ENCODE assay signal across 23 mouse cellular contexts in the genomic region with DNA sequence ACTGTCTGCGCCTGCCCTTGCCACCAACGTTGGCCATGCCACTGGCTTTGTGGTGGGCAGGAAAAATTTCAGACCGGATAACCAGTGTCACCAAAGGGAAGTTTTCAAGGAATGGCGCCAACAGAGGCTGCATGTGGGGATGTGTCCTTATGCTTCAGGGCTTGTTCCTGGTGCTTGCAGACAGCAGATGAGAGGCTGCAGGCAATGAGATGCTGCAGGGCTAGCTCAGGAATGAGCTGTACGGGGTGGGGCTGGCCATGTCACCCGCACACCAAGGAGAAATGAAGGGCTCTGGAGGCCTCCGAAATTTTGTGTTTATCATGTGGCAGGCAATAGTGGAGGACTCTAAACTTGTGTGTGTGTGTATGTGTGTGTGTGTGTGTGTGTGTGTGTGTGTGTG. TPM values are rescaled to one million over a fixed set of nuclear protein-coding genes. Genes with fewer than 3 reads are reported as not detected.
"Had no signal": no experiment of that assay in that cellular context is flagged by ENCODE, and none has a peak within 500 bp of the region (broad histone marks: within the 10 kb centered on the region; RNA-seq: fewer than 3 reads in every experiment).

No protein-coding gene starts in this region.

- H3K27me3 ChIP-seq: hindbrain, embryonic 15.5 days; intestine, embryonic 15.5 days; limb, embryonic 13.5 days; limb, embryonic 15.5 days had no signal

- H3K4me3 ChIP-seq: gastrocnemius, adult 2 months; heart, embryonic 10.5 days; heart, embryonic 12.5 days; hindbrain, embryonic 15.5 days; intestine, embryonic 15.5 days; limb, embryonic 13.5 days; limb, embryonic 15.5 days; liver, embryonic 12.5 days had no signal

- H3K9me3 ChIP-seq: heart, embryonic 10.5 days; hindbrain, embryonic 15.5 days; intestine, embryonic 15.5 days; limb, embryonic 13.5 days; limb, embryonic 15.5 days; liver, embryonic 12.5 days had no signal

- H3K27ac ChIP-seq: gastrocnemius, adult 2 months; heart, embryonic 10.5 days; hindbrain, embryonic 15.5 days; intestine, embryonic 15.5 days; kidney, postnatal 0 days; limb, embryonic 13.5 days; limb, embryonic 15.5 days; liver, embryonic 12.5 days had no signal

- DNase-seq: gastrocnemius, adult 2 months; gastrocnemius, postnatal 10 days; gastrocnemius, postnatal 25 days; heart, adult 18-20 months; heart, postnatal 10 days; heart, postnatal 4 days; kidney, adult 18-20 months; kidney, adult 8-10 months; kidney, postnatal 14 days; kidney, postnatal 36 days; layer of hippocampus, adult 9-11 months; layer of hippocampus, postnatal 36 days; left cerebral cortex, postnatal 4 days had no signal

- H3K4me2 ChIP-seq: heart, embryonic 12.5 days; hindbrain, embryonic 15.5 days; intestine, embryonic 15.5 days; limb, embryonic 13.5 days; limb, embryonic 15.5 days; liver, embryonic 12.5 days had no signal

- H3K4me1 ChIP-seq: heart, embryonic 12.5 days; intestine, embryonic 15.5 days; liver, embryonic 12.5 days had no signal

- ATAC-seq: inflammation-experienced regulatory T-cells, adult 6 months; intestine, embryonic 15.5 days; intestine, postnatal 0 days; liver, embryonic 12.5 days had no signal

- H3K36me3 ChIP-seq: heart, embryonic 10.5 days; heart, embryonic 12.5 days; hindbrain, embryonic 15.5 days; intestine, embryonic 15.5 days; limb, embryonic 13.5 days; limb, embryonic 15.5 days; liver, embryonic 12.5 days had no signal

- H3K9ac ChIP-seq: heart, embryonic 12.5 days; hindbrain, embryonic 15.5 days; intestine, embryonic 15.5 days; limb, embryonic 13.5 days; limb, embryonic 15.5 days; liver, embryonic 12.5 days had no signal

RNA-seq across cellular contexts. Expression of a gene that starts 6.6 kb away (rescaled TPM):
- polyA plus RNA-seq: inflammation-experienced regulatory T-cells, adult 6 months had no signal
